Comparison of ENCODE assay signal across 8 mouse cellular contexts in genomic region chr6:108448016-108448735, GRCm38 (mm10).
DNase-seq lines count a peak whose midpoint lies in the region; ATAC-seq lines count a peak whose summit lies in the region.

No protein-coding gene starts in this region.

- DNase-seq in liver, embryonic 11.5 days (ENCODE audit: low spot score), result no peak
- peak; percentile 66 for DNase-seq in embryonic facial prominence, embryonic 14.5 days (ENCODE audit: low spot score)
- no peak for DNase-seq in layer of hippocampus, postnatal 10 days (ENCODE audit: low spot score in 2 of 2)
- DNase-seq in thymus, adult 18-20 months, result no peak
- DNase-seq in frontal cortex, postnatal 14 days (ENCODE audit: low spot score in 2 of 2), result no peak

- no peaks in the 10 kb centered on the region for H3K36me3 ChIP-seq in liver, embryonic 15.5 days (replicated peaks)
- H3K36me3 ChIP-seq in liver, embryonic 11.5 days (ENCODE audit: control insufficient read depth, insufficient read depth, low read length), result no peaks in the 10 kb centered on the region
- no peaks in the 10 kb centered on the region for H3K36me3 ChIP-seq in embryonic facial prominence, embryonic 14.5 days (ENCODE audit: control insufficient read depth, insufficient read depth, low read length)
- H3K36me3 ChIP-seq in kidney, embryonic 14.5 days (ENCODE audit: control insufficient read depth, insufficient read depth, low read length), result no peaks in the 10 kb centered on the region
- H3K36me3 ChIP-seq in stomach, embryonic 15.5 days, result no peaks in the 10 kb centered on the region

- no peak overlapping the region for H3K4me3 ChIP-seq in liver, embryonic 15.5 days (replicated peaks)
- H3K4me3 ChIP-seq in liver, embryonic 11.5 days (ENCODE audit: low read depth, low read length), result no peak overlapping the region
- H3K4me3 ChIP-seq in embryonic facial prominence, embryonic 14.5 days (ENCODE audit: low read depth, low read length), result no peak overlapping the region
- H3K4me3 ChIP-seq in kidney, embryonic 14.5 days (ENCODE audit: low read length), result no peak overlapping the region
- no peak overlapping the region for H3K4me3 ChIP-seq in stomach, embryonic 15.5 days (replicated peaks)

- no peak overlapping the region for H3K4me2 ChIP-seq in liver, embryonic 15.5 days
- H3K4me2 ChIP-seq in liver, embryonic 11.5 days, result no peak overlapping the region
- no peak overlapping the region for H3K4me2 ChIP-seq in embryonic facial prominence, embryonic 14.5 days (ENCODE audit: low read depth, low read length)
- H3K4me2 ChIP-seq in kidney, embryonic 14.5 days (replicated peaks; ENCODE audit: low read depth, low read length), result no peak overlapping the region; the same call in 1 of the 2 replicates
- no peak overlapping the region for H3K4me2 ChIP-seq in stomach, embryonic 15.5 days

- H3K9ac ChIP-seq in liver, embryonic 15.5 days, result no peak overlapping the region
- no peak overlapping the region for H3K9ac ChIP-seq in liver, embryonic 11.5 days (ENCODE audit: low read depth, low read length)
- no peak overlapping the region for H3K9ac ChIP-seq in embryonic facial prominence, embryonic 14.5 days (ENCODE audit: low read depth, low read length)
- H3K9ac ChIP-seq in kidney, embryonic 14.5 days (ENCODE audit: low read depth, low read length), result no peak overlapping the region
- no peak overlapping the region for H3K9ac ChIP-seq in stomach, embryonic 15.5 days

- H3K9me3 ChIP-seq in liver, embryonic 15.5 days (replicated peaks), result no peaks in the 10 kb centered on the region
- H3K9me3 ChIP-seq in liver, embryonic 11.5 days (ENCODE audit: control insufficient read depth, low read length), result no peaks in the 10 kb centered on the region
- no peaks in the 10 kb centered on the region for H3K9me3 ChIP-seq in embryonic facial prominence, embryonic 14.5 days (ENCODE audit: control insufficient read depth, low read length)
- no peaks in the 10 kb centered on the region for H3K9me3 ChIP-seq in kidney, embryonic 14.5 days (ENCODE audit: control insufficient read depth, low read length)
- no peaks in the 10 kb centered on the region for H3K9me3 ChIP-seq in stomach, embryonic 15.5 days

- ATAC-seq in liver, embryonic 15.5 days (ENCODE audit: insufficient read depth), result peak; percentile 27; the same call in 1 of the 2 replicates
- no peak for ATAC-seq in liver, embryonic 11.5 days (replicated peaks; ENCODE audit: low FRiP score)
- peak; percentile 58 for ATAC-seq in embryonic facial prominence, embryonic 14.5 days (ENCODE audit: low read depth)
- peak; percentile 39; the same call in 1 of the 2 replicates for ATAC-seq in kidney, embryonic 14.5 days (ENCODE audit: low FRiP score, low TSS enrichment)
- ATAC-seq in stomach, embryonic 15.5 days (ENCODE audit: insufficient read depth, low FRiP score, low read depth), result peak; percentile 24; the same call in 1 of the 2 replicates

- 55% methylated on average over 11 of the region's 11 CpGs for WGBS in liver, embryonic 15.5 days (ENCODE audit: insufficient replicate concordance)
- 65% methylated on average over 11 of the region's 11 CpGs for WGBS in liver, embryonic 11.5 days
- 54% methylated on average over 11 of the region's 11 CpGs for WGBS in embryonic facial prominence, embryonic 14.5 days
- 36% methylated on average over 11 of the region's 11 CpGs for WGBS in kidney, embryonic 14.5 days
- 59% methylated on average over 11 of the region's 11 CpGs for WGBS in stomach, embryonic 15.5 days

- H3K27me3 ChIP-seq in liver, embryonic 15.5 days, result no peaks in the 10 kb centered on the region
- H3K27me3 ChIP-seq in liver, embryonic 11.5 days (replicated peaks; ENCODE audit: control insufficient read depth, insufficient read depth, low read length), result no peaks in the 10 kb centered on the region
- H3K27me3 ChIP-seq in embryonic facial prominence, embryonic 14.5 days (replicated peaks; ENCODE audit: control insufficient read depth, insufficient read depth, low read length), result no peaks in the 10 kb centered on the region
- H3K27me3 ChIP-seq in kidney, embryonic 14.5 days (ENCODE audit: control insufficient read depth, insufficient read depth, low read length), result no peaks in the 10 kb centered on the region
- H3K27me3 ChIP-seq in stomach, embryonic 15.5 days (replicated peaks), result no peaks in the 10 kb centered on the region

- H3K4me1 ChIP-seq in liver, embryonic 15.5 days (replicated peaks), result peaks cover 6% of the 10 kb centered on the region; the same call in 1 of the 2 replicates
- H3K4me1 ChIP-seq in liver, embryonic 11.5 days (replicated peaks; ENCODE audit: control insufficient read depth, insufficient read depth, low read length), result peaks cover 10% of the 10 kb centered on the region
- peaks cover 8% of the 10 kb centered on the region; the same call in 1 of the 2 replicates for H3K4me1 ChIP-seq in embryonic facial prominence, embryonic 14.5 days (ENCODE audit: control insufficient read depth, insufficient read depth, low read length)
- H3K4me1 ChIP-seq in kidney, embryonic 14.5 days (ENCODE audit: control insufficient read depth, insufficient read depth, low read length), result peaks cover 25% of the 10 kb centered on the region
- H3K4me1 ChIP-seq in stomach, embryonic 15.5 days, result peaks cover 8% of the 10 kb centered on the region

- H3K27ac ChIP-seq in liver, embryonic 15.5 days (replicated peaks), result peak overlapping the region; percentile 48; the same call in 1 of the 2 replicates
- no peak overlapping the region for H3K27ac ChIP-seq in liver, embryonic 11.5 days (ENCODE audit: low read depth, low read length)
- peak overlapping the region; percentile 65 for H3K27ac ChIP-seq in embryonic facial prominence, embryonic 14.5 days (replicated peaks; ENCODE audit: low read depth, low read length)
- H3K27ac ChIP-seq in kidney, embryonic 14.5 days (ENCODE audit: low read depth, low read length), result peak overlapping the region; percentile 51
- H3K27ac ChIP-seq in stomach, embryonic 15.5 days, result peak overlapping the region; percentile 48
